Mouse (Mus musculus) spleen, postnatal 14 days (tissue): ENCODE results near the gene Bcar1.

Source experiments
- DNase-seq, 2 experiments: peaks; one replicate each; pipeline ENCODE4 v3.0.0; 2021 to 2022; ENCODE audit warnings: low spot score in 2 of 2

Bcar1 gene

DNA sequence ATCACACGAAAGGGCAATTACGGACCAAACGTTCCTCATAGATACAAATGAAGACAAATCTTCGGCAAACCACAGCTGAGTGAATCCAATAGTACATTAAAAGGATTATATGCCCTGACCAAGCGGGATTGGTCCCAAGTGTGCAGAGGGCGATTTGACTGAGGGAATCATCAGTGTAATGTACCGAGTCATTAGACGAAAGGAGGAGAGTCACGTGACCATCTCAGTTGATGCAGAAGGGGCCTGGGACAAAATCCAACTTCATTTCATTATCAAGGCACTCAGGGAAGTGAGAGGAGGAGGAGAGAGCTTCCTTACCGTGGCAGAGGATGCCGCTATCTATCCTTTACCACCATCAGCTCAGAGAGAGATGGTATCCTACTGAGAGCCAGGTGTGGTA, 62.5 kb downstream of the Bcar1 start:
- DNase-seq: no peak

DNA sequence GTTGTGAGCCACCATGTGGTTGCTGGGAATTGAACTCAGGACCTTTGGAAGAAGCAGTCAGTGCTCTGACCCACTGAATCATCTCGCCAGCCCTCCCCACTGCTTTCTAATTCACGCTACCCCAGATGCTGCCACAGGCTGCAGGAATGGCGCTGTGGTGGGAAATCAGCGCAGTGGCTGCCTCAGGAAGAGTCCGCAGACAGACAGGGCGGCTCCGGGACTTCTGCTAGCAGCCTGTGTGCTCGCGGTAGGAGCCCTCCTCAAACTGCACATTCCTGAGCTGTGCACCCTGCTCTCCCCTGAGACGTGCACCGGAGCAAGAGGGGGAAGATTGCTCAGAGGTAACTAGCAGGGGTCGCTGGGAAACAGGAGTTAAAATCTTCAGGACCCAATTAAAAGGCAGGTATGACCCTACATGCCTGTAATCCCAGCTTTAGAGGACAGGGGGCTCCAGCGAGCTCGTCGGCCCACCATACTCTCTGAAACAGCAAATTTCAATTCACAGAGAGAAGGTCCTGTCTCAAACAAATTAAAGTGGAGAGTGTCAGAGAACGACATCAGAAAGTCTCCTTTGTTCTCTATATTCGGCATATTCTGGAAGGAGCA, 63.1 kb downstream of the Bcar1 start:
- no peak for DNase-seq

DNA sequence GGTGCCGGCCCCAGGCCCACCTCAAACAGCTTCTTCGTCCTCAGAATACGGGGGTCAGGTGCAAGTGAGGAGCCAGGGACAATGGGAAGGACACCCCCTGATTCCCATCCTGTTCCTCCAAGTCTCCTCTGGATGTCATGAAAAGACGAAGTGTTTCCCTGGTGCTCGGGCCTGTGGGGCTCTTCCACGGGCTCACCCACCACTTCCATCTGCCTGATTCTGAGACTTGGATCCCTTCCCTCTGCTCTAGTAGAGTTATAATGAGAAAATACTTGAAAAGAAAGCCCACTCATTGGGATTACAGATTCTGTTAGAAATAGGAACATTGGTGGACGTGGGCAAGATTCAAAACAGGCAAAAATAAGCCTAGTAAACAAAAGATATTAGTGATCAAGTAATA, 64.8 kb downstream of the Bcar1 start:
- DNase-seq: no peak

DNA sequence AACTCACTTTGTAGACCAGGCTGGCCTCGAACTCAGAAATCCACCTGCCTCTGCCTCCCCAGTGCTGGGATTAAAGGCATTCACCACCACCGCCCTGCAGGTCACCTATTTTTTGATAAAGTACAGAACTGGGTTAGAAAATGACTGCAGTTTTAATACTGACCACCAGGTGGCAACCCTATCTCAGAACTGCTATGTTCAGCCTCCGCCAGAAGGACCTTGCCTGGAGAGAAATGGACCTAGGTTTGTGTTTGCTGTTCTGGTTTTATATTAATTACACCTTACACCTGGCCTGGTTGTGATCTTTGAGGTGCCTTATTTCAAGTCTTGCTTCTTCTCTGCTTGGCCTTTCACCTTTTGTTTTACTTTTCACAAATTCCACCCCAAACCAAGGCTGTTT, 65.5 kb downstream of the Bcar1 start:
- DNase-seq: peak in 1 of 2 experiments; percentile 30

DNA sequence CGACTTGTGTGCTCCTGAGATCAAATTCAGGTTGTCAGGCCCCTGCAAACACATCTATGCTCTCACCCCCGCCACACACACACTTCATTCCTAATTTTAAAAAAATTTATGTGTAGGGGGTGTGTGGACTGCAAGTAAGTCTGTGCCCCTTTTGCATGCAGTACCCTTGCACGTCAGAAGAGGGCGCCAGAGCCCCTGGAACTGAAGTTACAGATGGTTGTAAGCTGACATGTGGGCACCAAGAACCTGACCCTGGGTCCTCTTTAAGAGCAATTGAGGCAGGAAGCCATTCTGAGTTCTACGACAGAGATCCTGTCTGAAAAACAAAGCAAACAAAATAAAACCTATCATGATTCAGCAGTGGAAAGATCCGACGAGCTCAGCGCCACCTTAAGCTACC, 67.4 kb downstream of the Bcar1 start:
- no peak for DNase-seq

DNA sequence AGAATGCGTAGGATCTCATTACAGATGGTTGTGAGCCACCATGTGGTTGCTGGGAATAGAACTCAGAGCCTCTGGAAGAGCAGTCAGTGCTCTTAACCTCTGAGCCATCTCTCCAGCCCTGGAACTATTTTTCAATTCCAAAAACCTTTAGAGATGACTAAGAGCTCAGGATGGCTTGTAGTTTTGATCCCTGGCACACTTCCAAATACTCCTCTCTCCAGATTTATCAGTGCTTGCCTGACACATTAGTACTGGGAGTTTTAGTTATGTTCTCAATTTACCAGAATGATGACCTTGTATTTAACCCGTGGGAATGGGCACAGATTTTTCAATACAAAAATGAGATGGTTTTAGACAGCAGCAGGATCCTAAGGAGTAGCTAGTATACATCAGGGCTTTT, 76.9 kb downstream of the Bcar1 start:
- no peak for DNase-seq

DNA sequence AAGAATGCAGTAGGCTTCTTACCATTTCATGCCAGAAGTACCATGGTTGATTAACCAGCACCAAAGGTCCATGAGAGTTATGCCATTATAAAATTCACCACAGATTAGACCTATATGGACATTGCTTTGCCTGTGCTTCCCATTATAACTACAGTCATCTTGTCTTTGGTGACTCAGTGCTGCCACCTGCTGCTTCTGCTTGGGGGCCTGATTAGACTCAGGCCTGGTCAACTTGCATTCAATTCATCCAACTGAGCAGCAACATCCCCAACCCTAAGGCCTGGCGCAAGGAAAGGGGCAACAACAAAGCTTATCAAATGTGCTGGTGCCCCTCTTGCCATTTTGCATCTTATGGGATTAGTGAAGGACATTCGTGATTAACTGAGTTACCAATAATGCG, 81.1 kb downstream of the Bcar1 start:
- DNase-seq: peak; percentile 41 to 68
